Mouse (Mus musculus) CH12.LX (cell line): Measurements from ENCODE around the gene Rad9a.

ENCODE experiments used
- CTCF ChIP-seq, 2 experiments: IDR thresholded peaks in 1 of 2; conservative IDR thresholded peaks in 1 of 2; 2 replicates each; pipeline ENCODE4 v1.5.1; 2011 to 2012; ENCODE audit warnings: low read depth in 2 of 2, low read length in 2 of 2, improper control_type of control experiment in 1 of 2, inconsistent platforms in 1 of 2, mild to moderate bottlenecking in 1 of 2, moderate library complexity in 1 of 2
- MAX ChIP-seq: IDR thresholded peaks from 2 replicates; pipeline ENCODE4 v1.6.1; 2011; ENCODE audit warnings: low read length, improper control_type of control experiment
- MYC ChIP-seq: IDR thresholded peaks from 2 replicates; pipeline ENCODE4 v1.6.1; 2011; ENCODE audit warnings: low read depth, mild to moderate bottlenecking, improper control_type of control experiment, low read length
- POLR2A ChIP-seq: IDR thresholded peaks from 2 replicates; pipeline ENCODE4 v1.6.1; 2011; ENCODE audit warnings: low read depth, mild to moderate bottlenecking, improper control_type of control experiment, low read length
- POLR2AphosphoS2 ChIP-seq: IDR thresholded peaks from 2 replicates; pipeline ENCODE4 v1.6.1; 2011; ENCODE audit warnings: low read depth, low read length, improper control_type of control experiment
- RCOR1 ChIP-seq: conservative IDR thresholded peaks from 2 replicates; pipeline ENCODE4 v1.6.1; 2012; ENCODE audit warnings: low read depth, mild to moderate bottlenecking, inconsistent platforms, low read length, improper control_type of control experiment
- USF1 ChIP-seq: IDR thresholded peaks from 2 replicates; pipeline ENCODE4 v1.6.1; 2014; ENCODE audit warnings: low read depth, mild to moderate bottlenecking, inconsistent platforms, low read length, improper control_type of control experiment
- ZMIZ1 ChIP-seq: IDR thresholded peaks from 2 replicates; pipeline ENCODE4 v1.6.1; 2012; ENCODE audit warnings: low read depth, mild to moderate bottlenecking, inconsistent platforms, low read length, improper control_type of control experiment

GRCm38 (mm10) chr19:4151898-4152297 lies 49.6 kb downstream of the Rad9a start:
- no peak for TF ChIP-seq CTCF (conservative IDR thresholded peaks at IDR 0.05 in 1 of 2, IDR thresholded peaks at IDR 0.05 in 1 of 2; ENCODE audit: low read depth in 2 of 2, low read length in 2 of 2)
- TF ChIP-seq POLR2AphosphoS2, result no peak
- TF ChIP-seq ZMIZ1, result no peak
- TF ChIP-seq POLR2A, result no peak; the same call in 1 of the 2 replicates
- no peak for TF ChIP-seq USF1
- TF ChIP-seq MYC, result no peak
- TF ChIP-seq RCOR1, result no peak
- TF ChIP-seq MAX, result no peak
